Mouse (Mus musculus) forebrain, embryonic 10.5 days (tissue): ENCODE results near the gene Rbpms2. TPM values are rescaled to one million over a fixed set of nuclear protein-coding genes. Genes with fewer than 3 reads are reported as not detected.

Experiments
- DNase-seq: peaks from one replicate; pipeline ENCODE4 v3.0.0-alpha.2; 2017; ENCODE audit warnings: low spot score; ENCODE audit errors: extremely low spot score
- H3K27ac ChIP-seq: fragments of 300-500 bp; sonication (generic); 2 replicates; pipeline ENCODE4 v1.5.1; 2016; ENCODE audit warnings: mild to moderate bottlenecking
- H3K27me3 ChIP-seq: fragments of 300-500 bp; sonication (generic); 2 replicates; pipeline ENCODE4 v1.6.1; 2016; ENCODE audit warnings: mild to moderate bottlenecking; ENCODE audit not compliant: poor library complexity, severe bottlenecking
- H3K36me3 ChIP-seq: fragments of 300-500 bp; sonication (generic); replicated peaks from 2 replicates; pipeline ENCODE4 v1.6.1; 2016; ENCODE audit warnings: mild to moderate bottlenecking, moderate library complexity
- H3K4me1 ChIP-seq: fragments of 300-500 bp; sonication (generic); 2 replicates; pipeline ENCODE4 v1.6.1; 2016
- H3K4me3 ChIP-seq: fragments of 300-500 bp; sonication (generic); 2 replicates; pipeline ENCODE4 v1.5.1; 2016; ENCODE audit warnings: mild to moderate bottlenecking, moderate library complexity
- H3K9me3 ChIP-seq: fragments of 300-500 bp; sonication (generic); 2 replicates; pipeline ENCODE4 v1.6.1; 2016; ENCODE audit warnings: mild to moderate bottlenecking, moderate library complexity
- WGBS: fragments of 180-500 bp; shearing (Covaris S2); methylation state at CpG from one replicate; pipeline ENCODE4 v1.1.7; 2016; 5-methylcytosine and 5-hydroxymethylcytosine counted together
- polyA plus RNA-seq: library from polyadenylated mRNA; unstranded; fragments of >200 nt; fragmentation: Nextera tagmentation; extraction: Ambion mirVana; gene quantifications from 2 replicates; pipeline ENCODE4 v1.2.1, GENCODE M21; 2016

The Rbpms2 gene
- polyA plus RNA-seq: 24.2 and 24.7 TPM in 2 replicates

DNA sequence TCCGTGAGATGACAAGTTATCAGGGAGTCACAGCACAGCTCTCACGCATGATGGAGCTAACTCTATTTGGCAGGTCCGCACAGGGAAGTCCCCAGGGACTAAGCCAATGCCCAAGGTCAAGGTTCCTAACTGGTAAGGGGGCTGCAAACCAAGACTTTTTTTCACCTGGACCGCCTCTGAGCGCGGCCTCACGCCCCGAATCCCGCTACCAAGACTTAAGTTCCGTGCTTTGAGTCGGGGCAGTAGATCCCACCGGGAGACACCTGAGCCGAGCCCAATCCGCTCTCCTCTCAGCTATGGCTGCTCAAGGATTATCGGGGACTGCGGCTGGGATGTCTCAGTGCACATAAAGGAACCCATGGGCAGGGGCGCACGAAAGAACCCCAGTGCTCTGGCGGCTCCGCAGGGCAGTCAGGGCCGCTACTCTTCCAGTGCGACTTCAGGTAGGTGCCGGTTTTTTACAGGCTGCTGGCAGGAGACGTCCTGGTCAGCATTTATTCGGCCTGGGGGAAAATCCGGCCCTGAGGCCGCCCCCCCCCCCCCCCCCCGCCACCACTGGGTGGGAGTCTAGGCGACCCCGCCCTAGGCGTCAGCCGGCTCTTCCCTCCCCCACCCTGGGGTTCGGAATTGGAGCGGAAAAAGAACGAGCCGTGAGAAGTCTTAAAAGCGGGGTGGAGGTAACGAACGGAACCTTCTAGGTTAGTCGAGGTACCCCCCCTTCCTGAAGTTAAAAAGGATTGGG is at the start of gene Rbpms2:
Gene Rbpms2, plus strand, starts transcription at position 624 of the 742 bp plus-strand sequence.
- WGBS: 1% methylated on average over 36 of the region's 40 CpGs
- H3K4me1 ChIP-seq: peaks cover 35% of the 10 kb centered on the region
- H3K9me3 ChIP-seq: no peaks in the 10 kb centered on the region
- H3K4me3 ChIP-seq: peak within 1 kb of the TSS; percentile 72
- peaks cover 77% of the 10 kb centered on the region for H3K27me3 ChIP-seq
- peak; percentile 43 for DNase-seq
- peak within 1 kb of the TSS; percentile 87 for H3K27ac ChIP-seq
- no peaks in the 10 kb centered on the region for H3K36me3 ChIP-seq

DNA sequence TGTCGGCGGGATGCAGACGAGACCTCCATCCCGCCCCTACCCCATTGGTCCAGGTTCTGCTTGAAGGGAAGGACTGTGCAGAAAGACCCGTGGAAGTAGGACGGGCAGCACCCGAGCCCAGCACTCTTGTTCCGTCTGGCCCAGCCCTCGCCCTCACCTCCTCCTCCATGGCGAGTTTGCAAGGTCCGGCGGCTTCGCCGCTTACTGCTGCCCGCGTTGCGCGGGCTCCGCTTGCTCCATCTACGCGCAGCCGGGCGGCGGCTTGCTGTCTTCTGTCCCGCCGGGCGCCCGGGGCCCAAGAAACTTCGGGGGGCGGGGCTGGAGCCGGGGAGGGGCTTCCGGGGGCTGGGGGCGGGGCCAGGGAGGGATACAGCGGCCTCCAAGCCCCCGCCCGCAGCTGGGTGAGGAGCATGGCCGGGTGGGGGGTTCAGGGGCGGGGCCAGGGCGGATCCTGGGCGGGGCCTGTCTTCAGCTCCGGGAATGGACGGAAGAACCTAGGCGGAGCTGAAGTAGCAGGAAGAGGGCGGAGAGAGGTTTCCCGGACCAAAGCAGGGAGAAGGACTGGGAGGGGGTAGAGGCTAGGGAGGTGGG is 49.6 kb upstream of the Rbpms2 start, which contains the start of gene Plekho2:
Gene Plekho2, minus strand, starts transcription at position 260 of the 591 bp plus-strand sequence.
- under 1% methylated on average over 44 of the region's 45 CpGs for WGBS
- Histone ChIP-seq H3K36me3 (no peaks in the 10 kb centered on the region), H3K4me3 (peak within 1 kb of the TSS; percentile 69), H3K4me1 (peaks cover 59% of the 10 kb centered on the region), H3K9me3 (no peaks in the 10 kb centered on the region), H3K27me3 (0 out of 2 replicates have a peak, but pooled peaks cover 8% of the 10 kb centered on the region), H3K27ac (peak within 1 kb of the TSS; percentile 87)
- DNase-seq: peak; percentile 99

DNA sequence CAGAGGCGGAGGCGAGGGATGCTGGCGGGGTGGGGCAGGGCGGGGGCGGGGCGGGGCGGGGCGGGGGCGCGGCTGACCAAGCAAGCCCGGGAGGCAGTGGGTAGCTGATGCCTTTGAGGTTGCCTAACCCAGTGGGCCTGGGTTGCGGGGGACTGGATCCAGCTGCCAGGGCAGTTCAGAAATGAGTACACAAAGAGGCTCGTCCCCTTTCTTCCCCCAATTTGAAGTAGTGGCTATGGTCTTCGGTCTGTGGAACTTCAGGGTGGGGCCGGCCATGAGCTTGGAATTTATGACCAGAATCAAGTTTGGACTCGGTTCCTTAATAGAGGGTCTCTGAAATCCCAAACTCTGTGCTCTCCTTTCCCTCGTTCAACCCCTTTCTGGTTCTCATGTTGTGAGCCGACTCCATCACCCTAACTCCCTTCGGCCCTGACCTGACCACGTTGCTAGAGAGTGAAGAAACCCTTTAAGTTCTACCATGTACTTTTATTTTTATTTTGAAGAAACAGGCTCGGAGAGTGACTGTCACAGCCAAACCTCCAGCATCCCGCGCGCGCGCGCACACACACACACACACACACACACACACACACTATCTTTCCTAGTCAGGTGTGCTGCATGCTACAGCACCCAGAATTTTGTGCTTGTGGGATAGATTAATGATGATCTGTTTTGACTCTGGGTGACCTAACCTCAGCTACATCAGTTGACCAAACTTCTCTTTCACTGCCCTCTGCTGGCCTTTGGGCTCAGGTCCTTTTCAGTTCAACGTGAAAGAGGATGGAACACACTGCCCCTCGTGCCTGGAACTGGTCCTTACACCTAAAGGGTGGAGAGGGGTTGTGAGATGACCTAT is 48.8 kb upstream of the Rbpms2 start:
- 6% methylated on average over 25 of the region's 29 CpGs for WGBS
- Histone ChIP-seq H3K4me1 (peaks cover 53% of the 10 kb centered on the region), H3K9me3 (no peaks in the 10 kb centered on the region), H3K36me3 (no peaks in the 10 kb centered on the region), H3K27ac (peak overlapping the region; percentile 87), H3K27me3 (0 out of 2 replicates have a peak, but pooled peaks cover 8% of the 10 kb centered on the region), H3K4me3 (peak overlapping the region; percentile 69)
- DNase-seq: peak; percentile 81

DNA sequence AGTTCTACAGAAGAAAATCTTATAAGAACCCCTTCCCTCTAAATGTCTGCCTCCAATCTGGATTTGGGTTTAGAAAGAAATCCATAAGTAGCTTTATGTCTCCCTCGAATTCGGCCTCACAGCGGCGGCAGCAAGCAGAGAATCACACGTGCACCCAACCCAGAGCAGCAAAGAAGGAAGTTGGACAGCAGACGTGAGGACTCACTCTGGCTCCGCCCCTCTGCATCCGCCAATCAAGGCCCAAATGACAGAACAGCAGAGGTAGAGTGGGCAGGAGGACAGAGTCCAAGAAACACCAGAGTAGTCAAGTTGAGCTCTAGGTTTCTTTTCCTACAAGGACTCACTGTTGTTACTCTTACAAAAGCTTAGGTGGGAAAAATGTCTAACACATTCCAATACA is 46.4 kb upstream of the Rbpms2 start:
- H3K36me3 ChIP-seq: 0 out of 2 replicates have a peak, but pooled peaks cover under 1% of the 10 kb centered on the region
- no peak overlapping the region for H3K4me3 ChIP-seq
- 27% methylated on average over 8 of the region's 8 CpGs for WGBS
- no peak overlapping the region for H3K27ac ChIP-seq
- DNase-seq: no peak
- H3K9me3 ChIP-seq: no peaks in the 10 kb centered on the region
- peaks cover 46% of the 10 kb centered on the region for H3K4me1 ChIP-seq
- H3K27me3 ChIP-seq: 0 out of 2 replicates have a peak, but pooled peaks cover 8% of the 10 kb centered on the region

DNA sequence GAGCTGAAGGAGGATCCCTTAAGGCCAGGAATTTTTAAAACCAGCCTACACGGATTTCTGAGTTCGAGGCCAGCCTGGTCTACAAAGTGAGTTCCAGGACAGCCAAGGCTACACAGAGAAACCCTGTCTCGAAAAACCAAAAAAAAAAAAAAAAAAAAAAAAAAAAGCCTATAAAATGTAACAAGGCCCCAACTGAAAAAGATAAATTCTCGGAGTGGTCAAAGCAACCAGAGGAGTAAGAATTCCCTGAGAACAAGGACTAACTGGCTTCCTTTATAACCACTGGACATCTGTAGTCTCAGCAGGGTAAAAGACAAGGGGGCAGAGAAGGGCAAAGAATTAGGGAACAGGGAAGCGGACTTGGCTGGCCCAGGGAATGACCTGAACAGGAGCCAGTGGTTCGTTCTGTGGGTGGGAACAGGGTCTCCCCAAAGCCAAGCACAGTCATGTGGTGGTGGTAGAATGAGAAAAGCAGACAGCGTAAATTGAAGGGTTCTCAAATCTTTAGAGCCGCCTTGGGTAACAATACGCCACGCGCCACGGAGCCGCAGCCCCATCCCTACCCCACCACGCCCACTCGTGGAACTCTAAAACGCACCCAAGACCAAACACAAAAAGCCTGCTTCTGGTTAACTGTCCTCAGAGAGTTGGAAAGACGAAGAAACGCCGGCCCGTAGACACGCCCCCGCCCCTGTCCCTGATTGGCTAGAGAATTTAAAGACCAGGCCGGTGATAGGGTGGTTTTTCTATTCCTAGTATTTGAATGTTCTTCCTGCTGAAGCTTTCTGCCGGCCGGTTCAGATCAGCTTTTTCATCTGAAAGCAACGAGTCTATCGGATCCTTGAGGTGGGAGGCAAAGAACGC is 42.8 kb upstream of the Rbpms2 start, which contains the start of gene Pif1:
Gene Pif1, plus strand, starts transcription at position 755 of the 864 bp plus-strand sequence.
- WGBS: 11% methylated on average over 28 of the region's 28 CpGs
- H3K4me3 ChIP-seq: peak within 1 kb of the TSS; percentile 86

DNA sequence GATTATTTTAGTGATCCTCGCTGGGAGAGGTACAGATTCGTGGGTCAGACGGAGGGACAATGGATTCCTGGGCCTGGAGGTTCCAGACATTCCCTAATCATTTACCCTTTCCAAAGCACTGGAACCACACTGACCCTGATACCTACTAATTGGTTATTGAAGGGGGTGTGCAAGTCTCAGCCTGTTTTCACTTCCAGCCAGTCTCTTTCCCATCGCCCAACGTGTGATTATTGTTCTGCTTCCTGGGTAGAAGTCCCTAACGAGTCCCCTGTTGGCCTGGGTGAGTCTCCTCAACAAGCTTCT is 42.2 kb upstream of the Rbpms2 start:
- DNase-seq: no peak
- under 1% methylated on average over 6 of the region's 6 CpGs for WGBS
- Histone ChIP-seq H3K27ac (peak overlapping the region; percentile 92), H3K4me3 (peak overlapping the region; percentile 86), H3K9me3 (no peaks in the 10 kb centered on the region), H3K4me1 (peaks cover 40% of the 10 kb centered on the region), H3K27me3 (no peaks in the 10 kb centered on the region), H3K36me3 (peaks cover 36% of the 10 kb centered on the region)

More for the DNA sequence above, 42.8 kb upstream of the Rbpms2 start, which contains the start of gene Pif1:
- no peaks in the 10 kb centered on the region for H3K9me3 ChIP-seq
- H3K4me1 ChIP-seq: peaks cover 40% of the 10 kb centered on the region
- peak; percentile 91 for DNase-seq
- H3K36me3 ChIP-seq: peaks cover 31% of the 10 kb centered on the region
- H3K27me3 ChIP-seq: no peaks in the 10 kb centered on the region
- peak within 1 kb of the TSS; percentile 92 for H3K27ac ChIP-seq

DNA sequence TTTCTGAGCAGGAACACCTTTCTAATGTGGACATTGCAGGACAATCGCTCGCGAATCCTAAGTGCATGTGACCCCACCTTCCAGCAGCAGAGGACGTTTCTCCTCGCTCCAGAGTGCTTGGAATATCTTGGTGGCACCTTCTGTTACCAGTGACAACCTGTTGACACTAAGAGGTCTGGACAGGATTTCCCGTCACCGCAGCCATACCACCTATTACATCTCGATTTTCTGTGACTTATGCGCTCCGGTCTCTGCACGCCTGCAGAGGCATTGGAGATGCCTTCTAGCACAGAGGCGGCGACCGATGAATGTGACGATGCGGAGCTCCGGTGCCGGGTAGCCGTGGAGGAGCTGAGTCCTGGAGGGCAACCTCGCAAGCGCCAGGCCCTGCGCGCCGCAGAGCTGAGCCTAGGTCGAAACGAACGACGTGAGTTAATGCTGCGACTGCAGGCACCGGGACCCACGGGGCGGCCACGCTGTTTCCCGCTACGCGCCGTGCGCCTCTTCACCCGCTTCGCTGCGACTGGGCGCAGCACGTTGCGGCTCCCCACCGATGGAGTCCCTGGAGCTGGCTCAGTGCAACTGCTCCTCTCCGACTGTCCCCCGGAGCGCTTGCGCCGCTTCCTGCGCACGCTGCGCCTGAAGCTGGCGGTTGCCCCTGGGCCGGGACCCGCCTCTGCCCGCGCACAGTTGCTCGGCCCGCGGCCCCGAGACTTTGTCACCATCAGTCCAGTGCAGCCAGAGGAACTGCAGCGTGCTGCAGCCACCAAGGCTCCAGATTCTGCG is 41.7 kb upstream of the Rbpms2 start:
- whole genome bisulfite sequencing: under 1% methylated on average over 64 of the region's 64 CpGs
- peak; percentile 47 for DNase-seq
- Histone ChIP-seq H3K4me3 (peak overlapping the region; percentile 86), H3K27ac (peak overlapping the region; percentile 92), H3K27me3 (no peaks in the 10 kb centered on the region), H3K4me1 (peaks cover 40% of the 10 kb centered on the region), H3K9me3 (no peaks in the 10 kb centered on the region), H3K36me3 (peaks cover 42% of the 10 kb centered on the region)

DNA sequence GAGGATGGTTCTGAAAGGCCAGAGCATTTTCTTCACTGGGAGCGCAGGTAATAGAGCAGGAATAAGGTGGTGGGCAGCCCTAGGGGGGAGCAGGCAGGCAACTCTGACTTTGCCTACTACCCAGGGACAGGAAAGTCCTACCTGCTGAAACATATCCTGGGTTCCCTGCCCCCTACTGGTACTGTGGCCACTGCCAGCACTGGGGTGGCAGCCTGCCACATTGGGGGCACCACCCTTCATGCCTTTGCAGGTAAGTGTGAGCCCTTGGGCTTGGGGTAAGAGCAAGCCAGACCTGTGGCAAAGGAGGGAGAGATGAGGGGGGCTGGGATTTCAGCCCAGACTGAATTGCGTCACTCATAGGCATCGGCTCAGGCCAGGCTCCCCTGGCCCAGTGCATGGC is 40.4 kb upstream of the Rbpms2 start:
- DNase-seq: no peak
- peak overlapping the region; percentile 86 for H3K4me3 ChIP-seq
- H3K4me1 ChIP-seq: peaks cover 36% of the 10 kb centered on the region
- no peaks in the 10 kb centered on the region for H3K9me3 ChIP-seq
- WGBS: 95% methylated on average over 3 of the region's 3 CpGs
- H3K27me3 ChIP-seq: no peaks in the 10 kb centered on the region
- peaks cover 55% of the 10 kb centered on the region for H3K36me3 ChIP-seq
- H3K27ac ChIP-seq: no peak overlapping the region

DNA sequence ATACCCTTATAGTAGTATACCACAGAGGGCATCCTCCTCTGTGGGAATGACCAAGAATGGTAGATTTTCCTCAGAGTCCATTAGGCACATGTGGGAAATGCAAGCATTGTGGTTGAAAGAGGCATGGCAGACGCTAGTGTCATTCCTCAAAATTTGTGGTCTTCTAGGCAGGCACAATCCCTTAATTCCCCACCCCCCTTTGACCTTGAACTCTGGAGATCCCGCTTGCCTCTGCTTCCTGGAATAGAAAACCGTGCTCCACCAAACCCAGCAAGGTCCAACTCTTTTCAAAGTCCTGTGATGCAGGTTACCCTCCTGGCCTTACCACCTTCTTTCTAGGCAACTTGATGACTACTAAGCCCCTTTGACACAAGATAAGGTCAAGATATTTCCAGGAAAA is 36.7 kb upstream of the Rbpms2 start:
- 90% methylated on average over 3 of the region's 3 CpGs for WGBS
- Histone ChIP-seq H3K36me3 (peaks cover 75% of the 10 kb centered on the region), H3K9me3 (no peaks in the 10 kb centered on the region), H3K27me3 (no peaks in the 10 kb centered on the region), H3K4me1 (peaks cover 25% of the 10 kb centered on the region), H3K4me3 (no peak overlapping the region), H3K27ac (no peak overlapping the region)
- no peak for DNase-seq

DNA sequence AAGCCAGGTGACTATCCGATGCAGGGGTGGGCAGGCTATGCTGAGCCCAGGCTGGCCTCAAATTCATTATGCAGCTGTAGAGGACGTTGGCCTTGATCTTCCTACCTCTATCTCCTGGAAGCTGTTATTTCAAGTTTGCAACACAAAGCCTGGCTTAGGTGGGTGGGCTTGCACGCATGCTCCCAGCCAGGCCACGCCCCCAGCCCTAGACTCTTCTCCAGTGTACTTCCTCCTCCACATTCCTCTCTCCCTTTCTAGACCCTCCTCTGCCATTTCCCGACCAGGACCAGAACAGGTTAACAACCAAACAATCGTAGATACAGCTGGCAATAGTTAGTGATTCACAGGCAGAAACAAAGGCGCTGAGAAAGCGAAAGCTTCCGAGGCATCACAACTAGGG is 35.9 kb upstream of the Rbpms2 start:
- Histone ChIP-seq H3K4me3 (no peak overlapping the region), H3K36me3 (peaks cover 73% of the 10 kb centered on the region), H3K4me1 (peaks cover 17% of the 10 kb centered on the region), H3K27me3 (no peaks in the 10 kb centered on the region), H3K9me3 (no peaks in the 10 kb centered on the region), H3K27ac (no peak overlapping the region)
- 87% methylated on average over 9 of the region's 9 CpGs for WGBS
- DNase-seq: no peak

DNA sequence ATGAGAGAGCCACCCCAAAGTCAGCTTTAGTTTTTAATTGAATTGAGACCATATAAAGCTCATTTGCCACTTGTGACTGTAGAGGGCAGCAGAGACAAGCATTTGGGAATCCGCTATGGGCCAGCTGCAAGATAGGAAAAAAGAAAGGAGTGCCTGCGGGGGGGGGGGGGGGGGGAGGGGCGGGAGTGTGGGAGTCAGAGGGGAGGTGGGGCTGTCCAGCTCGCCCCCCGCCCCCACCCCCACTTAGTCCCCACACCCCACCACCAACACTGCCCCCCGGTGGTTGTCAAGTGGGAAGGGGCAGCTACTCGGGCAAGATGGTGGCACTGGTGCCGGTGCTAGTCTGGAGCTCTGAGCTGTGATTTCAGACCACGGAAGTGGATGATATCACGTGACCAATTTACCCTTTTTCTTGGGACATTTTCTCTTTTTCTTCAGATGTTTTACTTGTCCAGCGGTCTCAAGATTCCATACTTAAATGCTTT is 30.6 kb upstream of the Rbpms2 start:
- peak overlapping the region; percentile 29; the same call in 1 of the 2 replicates for H3K4me3 ChIP-seq
- DNase-seq: peak; percentile 26
- no peak overlapping the region for H3K27ac ChIP-seq
- 46% methylated on average over 9 of the region's 11 CpGs for WGBS
- H3K4me1 ChIP-seq: 0 out of 2 replicates have a peak, but pooled peaks cover 2% of the 10 kb centered on the region
- H3K27me3 ChIP-seq: no peaks in the 10 kb centered on the region
- H3K36me3 ChIP-seq: peaks cover 23% of the 10 kb centered on the region
- H3K9me3 ChIP-seq: no peaks in the 10 kb centered on the region
